ENCODE assay signal across 8 mouse cellular contexts in genomic region chr9:50709108-50709507, GRCm38 (mm10). TPM values are rescaled to one million over a fixed set of nuclear protein-coding genes. Genes with fewer than 3 reads are reported as not detected.
DNase-seq lines count a peak whose midpoint lies in the region; ATAC-seq and TF ChIP-seq lines count a peak whose summit lies in the region.

No protein-coding gene starts in this region.

- TF ChIP-seq POLR2A in bone marrow macrophage, adult 2 months (IDR thresholded peaks at IDR 0.05; ENCODE audit: borderline replicate concordance, low read depth, low read length), result no peak
- no peak for TF ChIP-seq POLR2A in small intestine, adult 2 months (IDR thresholded peaks at IDR 0.05; ENCODE audit: low read depth, low read length)

- H3K4me3 ChIP-seq in heart, postnatal 0 days (ENCODE audit: low read depth, low read length), result no peak overlapping the region
- H3K4me3 ChIP-seq in bone marrow macrophage, adult 2 months (ENCODE audit: insufficient read depth, low read length), result no peak overlapping the region
- H3K4me3 ChIP-seq in small intestine, adult 2 months (ENCODE audit: low read depth, low read length), result no peak overlapping the region
- no peak overlapping the region for H3K4me3 ChIP-seq in heart, embryonic 10.5 days

- no peak for DNase-seq in heart, postnatal 0 days (ENCODE audit: low spot score)
- no peak for DNase-seq in heart, adult 8-10 months (ENCODE audit: low spot score)
- peak; percentile 29 for DNase-seq in right cerebral cortex, postnatal 4 days
- no peak for DNase-seq in right cerebral cortex, postnatal 25 days
- no peak for DNase-seq in heart, embryonic 10.5 days (ENCODE audit: low spot score)

- TF ChIP-seq CTCF in heart, postnatal 0 days (IDR thresholded peaks at IDR 0.05; ENCODE audit: low read depth), result peak; percentile 69
- peak; percentile 40; the same call in 1 of the 2 replicates for TF ChIP-seq CTCF in bone marrow macrophage, adult 2 months (IDR thresholded peaks at IDR 0.05; ENCODE audit: low read depth, low read length)
- TF ChIP-seq CTCF in small intestine, adult 2 months (IDR thresholded peaks at IDR 0.05; ENCODE audit: extremely low read depth, insufficient read length, insufficient replicate concordance, low read depth, low read length), result peak; percentile 58; the same call in 1 of the 2 replicates

- H3K4me2 ChIP-seq in heart, postnatal 0 days (ENCODE audit: low read depth, low read length), result no peak overlapping the region

- H3K4me1 ChIP-seq in heart, postnatal 0 days (ENCODE audit: control insufficient read depth, insufficient read depth), result no peaks in the 10 kb centered on the region
- H3K4me1 ChIP-seq in bone marrow macrophage, adult 2 months (ENCODE audit: control insufficient read depth, insufficient read depth, low read length), result peaks cover 14% of the 10 kb centered on the region
- no peaks in the 10 kb centered on the region for H3K4me1 ChIP-seq in small intestine, adult 2 months (ENCODE audit: control insufficient read depth, insufficient read depth, insufficient read length, low read length)
- H3K4me1 ChIP-seq in heart, embryonic 10.5 days, result peaks cover 3% of the 10 kb centered on the region; the same call in 1 of the 2 replicates

- H3K9me3 ChIP-seq in heart, postnatal 0 days (replicated peaks; ENCODE audit: control insufficient read depth, low read length), result no peaks in the 10 kb centered on the region
- H3K9me3 ChIP-seq in heart, embryonic 10.5 days, result no peaks in the 10 kb centered on the region

- H3K27ac ChIP-seq in heart, postnatal 0 days (ENCODE audit: low read depth), result no peak overlapping the region
- H3K27ac ChIP-seq in bone marrow macrophage, adult 2 months (ENCODE audit: insufficient read depth, low read depth, low read length), result no peak overlapping the region
- no peak overlapping the region for H3K27ac ChIP-seq in small intestine, adult 2 months (ENCODE audit: insufficient read depth, low read depth, low read length)
- no peak overlapping the region for H3K27ac ChIP-seq in heart, embryonic 10.5 days

- ATAC-seq in heart, postnatal 0 days (ENCODE audit: insufficient read depth, low read depth), result no peak
- no peak for ATAC-seq in megakaryocyte, adult 5-6 weeks (ENCODE audit: poor library complexity, severe bottlenecking)

- peaks cover 3% of the 10 kb centered on the region; the same call in 1 of the 2 replicates for H3K36me3 ChIP-seq in heart, postnatal 0 days (replicated peaks; ENCODE audit: control insufficient read depth, insufficient read depth, low read length)
- H3K36me3 ChIP-seq in small intestine, adult 2 months (ENCODE audit: control insufficient read depth, insufficient read depth, low read length), result no peaks in the 10 kb centered on the region
- 0 out of 2 replicates have a peak, but pooled peaks cover 2% of the 10 kb centered on the region for H3K36me3 ChIP-seq in heart, embryonic 10.5 days

- H3K27me3 ChIP-seq in heart, postnatal 0 days (ENCODE audit: control insufficient read depth, insufficient read depth, low read length), result no peaks in the 10 kb centered on the region
- H3K27me3 ChIP-seq in small intestine, adult 2 months (ENCODE audit: control insufficient read depth, insufficient read depth, low read length), result no peaks in the 10 kb centered on the region
- H3K27me3 ChIP-seq in heart, embryonic 10.5 days (ENCODE audit: insufficient read depth, poor library complexity, severe bottlenecking), result no peaks in the 10 kb centered on the region

- 22% methylated on average over 2 of the region's 2 CpGs for WGBS in heart, postnatal 0 days
- WGBS in small intestine, adult 2 months, result 22% methylated on average over 2 of the region's 2 CpGs
- WGBS in heart, embryonic 10.5 days, result 19% methylated on average over 2 of the region's 2 CpGs

- H3K9ac ChIP-seq in heart, postnatal 0 days (replicated peaks; ENCODE audit: low read depth, low read length), result no peak overlapping the region

- no peak for TF ChIP-seq EP300 in heart, postnatal 0 days (IDR thresholded peaks at IDR 0.05; ENCODE audit: low read depth)

RNA-seq across cellular contexts. Expression of gene Dixdc1, which starts 30.2 kb away (rescaled TPM):
- 7.7 and 19.8 TPM in 2 replicates for total RNA-seq in heart, postnatal 0 days (2014; rRNA removed; ENCODE audit: low replicate concordance)
- 6.9 and 7.1 TPM in 2 replicates for polyA plus RNA-seq in heart, postnatal 0 days (2015; fragmentation: Nextera tagmentation; extraction: Ambion mirVana)
- 10 to 100 TPM in 1 of 4 experiments, 1 to 10 TPM in 3; 5.3 to 12.8 (median 6.1) TPM for total RNA-seq in heart, adult 8-10 months (2022)
- polyA plus RNA-seq in bone marrow macrophage, adult 2 months (2012; ENCODE audit: insufficient read depth, insufficient read length, missing spikeins), result not detected in 2 replicates
- 0.57 and 0.75 TPM in 2 replicates for polyA plus RNA-seq in small intestine, adult 2 months (2012; rRNA removed)
- 5.3 and 7.6 TPM in 2 replicates for polyA plus RNA-seq in heart, embryonic 10.5 days (2016; fragmentation: Nextera tagmentation; extraction: Ambion mirVana)
- not detected in 2 replicates for total RNA-seq in megakaryocyte, adult 5-6 weeks (2015)
- not detected in 2 replicates for total RNA-seq in megakaryocyte, adult 5-6 weeks (2017)

RNA-seq across cellular contexts. Expression of gene 2310030G06Rik, which starts 37.2 kb away (rescaled TPM):
- total RNA-seq in heart, postnatal 0 days (2014; rRNA removed; ENCODE audit: low replicate concordance), result 3.6 and 4.8 TPM in 2 replicates
- polyA plus RNA-seq in heart, postnatal 0 days (2015; fragmentation: Nextera tagmentation; extraction: Ambion mirVana), result 10.6 and 11.0 TPM in 2 replicates
- 1 to 10 TPM; 2.8 to 6.4 (median 4.9) TPM for total RNA-seq in heart, adult 8-10 months (2022)
- polyA plus RNA-seq in bone marrow macrophage, adult 2 months (2012; ENCODE audit: insufficient read depth, insufficient read length, missing spikeins), result not detected in 2 replicates
- polyA plus RNA-seq in small intestine, adult 2 months (2012; rRNA removed), result 7.6 and 15.0 TPM in 2 replicates
- 8.4 TPM in 2 replicates for polyA plus RNA-seq in heart, embryonic 10.5 days (2016; fragmentation: Nextera tagmentation; extraction: Ambion mirVana)
- total RNA-seq in megakaryocyte, adult 5-6 weeks (2015), result not detected in 2 replicates
- not detected in 2 replicates for total RNA-seq in megakaryocyte, adult 5-6 weeks (2017)

RNA-seq across cellular contexts. Expression of gene Cryab, which starts 42.0 kb away (rescaled TPM):
- total RNA-seq in heart, postnatal 0 days (2014; rRNA removed; ENCODE audit: low replicate concordance), result 758 and 766 TPM in 2 replicates
- polyA plus RNA-seq in heart, postnatal 0 days (2015; fragmentation: Nextera tagmentation; extraction: Ambion mirVana), result 1,736 and 1,781 TPM in 2 replicates
- 1,000 to 10,000 TPM; 3,411 to 4,078 (median 3,658) TPM for total RNA-seq in heart, adult 8-10 months (2022)
- polyA plus RNA-seq in bone marrow macrophage, adult 2 months (2012; ENCODE audit: insufficient read depth, insufficient read length, missing spikeins), result 2.4 and 3.0 TPM in 2 replicates
- polyA plus RNA-seq in small intestine, adult 2 months (2012; rRNA removed), result 16.7 and 23.1 TPM in 2 replicates
- 483 and 791 TPM in 2 replicates for polyA plus RNA-seq in heart, embryonic 10.5 days (2016; fragmentation: Nextera tagmentation; extraction: Ambion mirVana)
- total RNA-seq in megakaryocyte, adult 5-6 weeks (2015), result 1.8 and 3.9 TPM in 2 replicates
- 0.62 and 3.1 TPM in 2 replicates for total RNA-seq in megakaryocyte, adult 5-6 weeks (2017)

RNA-seq across cellular contexts. Expression of gene Hspb2, which starts 43.0 kb away (rescaled TPM):
- 241 and 266 TPM in 2 replicates for total RNA-seq in heart, postnatal 0 days (2014; rRNA removed; ENCODE audit: low replicate concordance)
- 309 and 313 TPM in 2 replicates for polyA plus RNA-seq in heart, postnatal 0 days (2015; fragmentation: Nextera tagmentation; extraction: Ambion mirVana)
- 100 to 1,000 TPM; 150 to 156 (median 152) TPM for total RNA-seq in heart, adult 8-10 months (2022)
- not detected in 2 replicates for polyA plus RNA-seq in bone marrow macrophage, adult 2 months (2012; ENCODE audit: insufficient read depth, insufficient read length, missing spikeins)
- polyA plus RNA-seq in small intestine, adult 2 months (2012; rRNA removed), result 3.5 and 7.6 TPM in 2 replicates
- 227 and 370 TPM in 2 replicates for polyA plus RNA-seq in heart, embryonic 10.5 days (2016; fragmentation: Nextera tagmentation; extraction: Ambion mirVana)
- not detected in 2 replicates for total RNA-seq in megakaryocyte, adult 5-6 weeks (2015)
- not detected in 2 replicates for total RNA-seq in megakaryocyte, adult 5-6 weeks (2017)

RNA-seq across cellular contexts. Expression of gene Dlat, which starts 49.5 kb away (rescaled TPM):
- total RNA-seq in heart, postnatal 0 days (2014; rRNA removed; ENCODE audit: low replicate concordance), result 155 and 215 TPM in 2 replicates
- polyA plus RNA-seq in heart, postnatal 0 days (2015; fragmentation: Nextera tagmentation; extraction: Ambion mirVana), result 203 and 204 TPM in 2 replicates
- 100 to 1,000 TPM; 333 to 412 (median 402) TPM for total RNA-seq in heart, adult 8-10 months (2022)
- 29.3 and 32.1 TPM in 2 replicates for polyA plus RNA-seq in bone marrow macrophage, adult 2 months (2012; ENCODE audit: insufficient read depth, insufficient read length, missing spikeins)
- 5.3 and 10.2 TPM in 2 replicates for polyA plus RNA-seq in small intestine, adult 2 months (2012; rRNA removed)
- 105 and 151 TPM in 2 replicates for polyA plus RNA-seq in heart, embryonic 10.5 days (2016; fragmentation: Nextera tagmentation; extraction: Ambion mirVana)
- 27.6 and 28.5 TPM in 2 replicates for total RNA-seq in megakaryocyte, adult 5-6 weeks (2015)
- 21.7 and 34.4 TPM in 2 replicates for total RNA-seq in megakaryocyte, adult 5-6 weeks (2017)

Comparison
In these comparisons a context has a peak if more than half of its experiments do, and no peak if none do; other contexts are left out.
1. RNA of gene Cryab, which starts 42.0 kb away (polyA plus RNA-seq): 1,736 to 1,781 TPM in heart, postnatal 0 days and 483 to 791 TPM in heart, embryonic 10.5 days; 16.7 to 23.1 TPM in small intestine, adult 2 months and 2.4 to 3.0 TPM in bone marrow macrophage, adult 2 months; every median in the first group is over 10 times any median in the second.
2. Peak in every context shown above with its lines, with median percentiles within 50 percentile points of each other: CTCF ChIP-seq.